Mouse (Mus musculus) adipocyte (in vitro differentiated cells): ENCODE measurements around the gene Fam171a1.
"Not testable (repeated sequence)": the region's sequence is repeated elsewhere in the genome, so short reads cannot be mapped to it uniquely, and the experiment has no call there.

Experiments used
- DNase-seq: peaks from one replicate; pipeline ENCODE4 v3.0.0-alpha.2; 2016; ENCODE audit warnings: low spot score

The Fam171a1 gene

DNA sequence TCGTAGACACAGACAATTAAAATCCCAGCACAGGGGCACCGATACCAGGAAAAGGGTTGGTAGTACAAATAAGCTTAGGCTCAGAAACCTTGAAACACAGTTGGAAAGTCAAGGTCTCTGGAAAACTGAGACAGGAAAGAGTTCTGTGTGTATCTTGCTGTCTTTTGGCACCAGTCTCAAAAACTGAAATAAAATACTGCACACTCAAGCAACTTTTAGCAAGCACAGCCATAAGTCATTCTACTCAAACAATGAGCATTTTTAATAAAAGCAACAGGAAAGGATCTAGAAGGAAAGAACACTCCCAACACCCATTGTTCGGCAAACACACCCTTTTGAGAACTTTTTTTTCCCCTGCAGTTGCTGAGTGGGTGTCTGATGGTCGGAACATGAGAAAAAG, at the start of gene Fam171a1:
Fam171a1 (plus strand) TSS at position 359 of the 400 bp plus-strand sequence.
- peak; percentile 16 for DNase-seq

DNA sequence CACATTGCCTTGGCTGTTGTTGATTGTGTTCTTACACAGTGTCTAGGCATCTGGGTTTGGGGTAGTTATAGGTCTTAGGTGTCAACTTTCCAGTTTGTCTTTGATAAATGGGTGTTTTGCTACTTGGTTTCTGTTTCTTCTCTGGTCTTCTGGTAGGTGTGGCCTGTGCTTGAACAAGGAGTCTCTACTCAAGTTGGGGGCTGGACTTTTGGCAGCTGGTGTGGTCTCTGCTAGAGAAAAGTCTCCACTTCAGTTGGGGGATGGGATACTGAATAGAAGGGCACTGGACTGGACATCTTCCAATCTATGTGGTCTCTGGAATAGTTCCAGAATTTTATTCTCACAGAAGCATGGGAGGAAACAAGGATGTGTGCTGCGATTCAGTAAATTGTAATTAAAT, 44.9 kb upstream of the Fam171a1 start:
- no peak for DNase-seq

DNA sequence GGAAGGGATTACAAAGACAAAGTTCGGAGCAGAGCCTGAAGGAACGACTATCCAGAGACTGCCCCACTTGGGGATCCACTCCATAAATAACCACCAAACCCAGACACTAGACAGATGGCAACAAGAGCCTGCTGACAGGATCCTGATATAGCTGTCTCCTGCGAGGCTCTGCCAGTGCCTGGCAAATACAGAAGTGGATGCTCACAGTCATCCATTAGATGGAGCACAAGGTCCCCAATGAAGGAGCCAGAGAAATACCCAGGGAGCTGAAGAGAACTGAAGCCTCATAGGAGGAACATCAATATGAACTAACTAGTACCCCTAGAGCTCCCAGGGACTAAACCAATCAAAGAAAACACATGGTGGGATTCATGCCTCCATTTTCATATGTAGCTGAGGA, 25.7 kb upstream of the Fam171a1 start:
- not testable (repeated sequence) for DNase-seq

GRCm38 (mm10) chr2:3089274-3089673, 24.8 kb upstream of the Fam171a1 start:
- peak; percentile 31 for DNase-seq

DNA sequence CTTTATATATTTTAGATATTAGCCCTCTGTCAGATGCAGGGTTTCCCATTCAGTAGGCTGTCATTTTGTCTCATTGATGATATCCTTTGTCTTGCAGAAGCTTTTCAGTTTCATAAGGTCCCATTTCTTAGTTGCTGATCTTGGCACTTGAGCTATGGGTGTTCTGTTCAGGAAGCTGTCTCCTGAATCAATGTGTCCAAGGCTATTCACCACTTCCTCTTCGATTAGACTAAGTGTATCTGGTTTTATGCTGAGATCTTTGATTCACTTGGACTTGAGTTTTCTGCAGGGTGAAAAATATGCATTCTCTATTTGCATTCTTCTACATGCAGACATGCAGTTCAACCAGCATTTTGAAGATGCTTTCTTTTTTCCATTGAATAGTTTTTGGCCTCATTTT, 17.9 kb upstream of the Fam171a1 start:
- DNase-seq = no peak

GRCm38 (mm10) chr2:3099971-3100370, 14.1 kb upstream of the Fam171a1 start:
- DNase-seq = no peak

DNA sequence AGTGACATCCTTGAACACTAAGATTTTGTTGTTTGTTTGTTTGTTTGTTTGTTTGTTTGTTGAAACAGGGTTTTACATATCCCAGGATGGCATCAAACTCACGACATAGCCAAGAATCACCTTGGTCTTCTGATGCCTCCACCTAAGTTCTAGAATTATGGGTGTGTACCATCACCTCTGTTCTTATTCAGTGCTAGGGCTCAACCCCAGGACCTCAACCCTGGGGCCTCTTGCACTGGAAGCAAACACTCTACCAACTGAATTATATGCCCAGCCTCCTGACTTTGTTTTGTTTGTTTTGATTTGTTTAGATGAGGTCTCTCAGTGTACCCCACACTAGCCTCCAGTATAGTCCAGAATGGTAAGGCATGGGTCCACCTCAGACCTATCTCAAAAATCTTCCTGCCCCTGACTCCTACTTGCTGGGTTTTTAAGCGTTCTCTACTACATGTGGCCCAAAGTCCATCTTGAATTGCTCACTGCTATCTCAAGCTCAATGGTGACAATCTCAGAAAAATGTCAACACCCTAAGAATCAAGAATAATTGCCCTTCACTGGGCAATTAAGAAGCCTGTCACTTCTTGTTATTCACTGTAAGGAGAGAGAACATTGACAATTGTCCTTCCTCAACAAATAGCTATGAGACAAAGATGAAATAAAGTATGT, 12.6 kb upstream of the Fam171a1 start:
- DNase-seq = no peak

GRCm38 (mm10) chr2:3102360-3102759, 11.7 kb upstream of the Fam171a1 start:
- no peak for DNase-seq

- DNase-seq = no peak
These were observed 6.6 kb upstream of the Fam171a1 start for GRCm38 (mm10) chr2:3107471-3107870.

DNA sequence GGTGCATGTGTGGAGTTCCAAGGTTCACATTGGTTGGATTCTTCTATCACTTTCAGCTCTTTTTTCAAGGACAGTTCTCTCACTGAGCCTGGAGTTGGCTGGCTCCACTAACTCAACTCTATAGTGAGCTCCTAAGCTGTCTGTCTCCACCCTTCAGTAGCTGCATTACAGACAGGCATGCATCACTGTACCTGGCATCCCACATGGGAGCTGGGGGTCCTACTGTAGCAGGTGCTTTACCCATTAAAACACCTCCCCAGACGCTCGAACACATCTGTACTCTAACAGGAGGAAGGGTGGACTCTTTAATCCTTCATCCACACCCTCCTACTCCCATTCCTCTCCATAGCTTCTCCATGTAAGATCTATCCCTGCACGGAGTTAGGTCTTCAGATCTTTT, 5.6 kb upstream of the Fam171a1 start:
- no peak for DNase-seq

GRCm38 (mm10) chr2:3108834-3109233, 5.2 kb upstream of the Fam171a1 start:
- no peak for DNase-seq

GRCm38 (mm10) chr2:3117855-3118202, 3.8 kb downstream of the Fam171a1 start:
- no peak for DNase-seq

GRCm38 (mm10) chr2:3118203-3118941, 4.3 kb downstream of the Fam171a1 start:
- peak; percentile 77 for DNase-seq

DNA sequence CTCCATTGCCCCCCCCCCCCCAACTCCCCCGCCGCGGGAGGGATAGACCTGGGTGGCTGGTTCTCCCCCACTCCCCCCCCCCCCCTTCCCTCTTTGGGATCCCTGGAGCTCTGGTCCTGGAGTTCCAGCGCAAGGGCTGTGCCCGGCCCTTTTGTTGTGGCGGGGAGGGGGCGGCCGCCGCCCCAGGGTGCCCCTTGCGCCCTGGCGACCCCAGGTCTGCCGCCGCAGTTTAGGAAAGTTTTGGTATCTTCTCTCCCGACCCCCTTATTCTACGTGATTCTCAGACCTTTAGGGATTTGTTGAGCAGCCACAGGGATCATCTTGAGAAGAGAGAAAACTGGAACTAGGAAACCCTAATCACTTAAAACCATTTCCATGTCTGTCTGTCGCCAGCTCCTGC, 4.9 kb downstream of the Fam171a1 start:
- DNase-seq = peak; percentile 15

DNA sequence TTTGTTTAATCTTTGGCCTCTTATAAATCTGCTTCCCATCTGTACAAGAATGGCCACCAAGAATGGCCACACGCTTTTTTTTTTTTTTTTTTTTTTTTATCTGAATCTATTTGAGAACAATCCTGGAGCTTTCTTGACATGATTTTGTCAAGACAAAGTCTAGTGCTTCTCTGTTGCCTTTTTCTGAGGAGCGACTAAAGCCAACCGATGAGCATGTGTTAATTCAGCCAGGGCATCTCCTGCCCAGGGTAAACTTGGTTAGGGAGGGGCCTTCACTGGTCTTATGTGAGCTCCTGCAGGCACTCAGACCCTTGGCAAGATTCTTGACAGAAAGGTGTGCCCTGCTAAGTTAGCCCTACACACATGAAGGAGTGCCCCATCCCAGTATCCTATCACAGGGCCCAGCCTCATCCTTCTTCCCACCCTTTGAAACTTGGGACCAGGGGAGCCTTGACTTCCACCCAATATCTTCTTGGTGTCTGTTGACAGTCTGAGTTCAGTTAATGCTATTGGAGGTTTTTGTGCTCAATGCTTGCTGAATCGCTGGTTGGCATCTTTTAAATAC, 5.4 kb downstream of the Fam171a1 start:
- no peak for DNase-seq

- DNase-seq = peak; percentile 26
These were observed 8.5 kb downstream of the Fam171a1 start for GRCm38 (mm10) chr2:3122571-3122970.

DNA sequence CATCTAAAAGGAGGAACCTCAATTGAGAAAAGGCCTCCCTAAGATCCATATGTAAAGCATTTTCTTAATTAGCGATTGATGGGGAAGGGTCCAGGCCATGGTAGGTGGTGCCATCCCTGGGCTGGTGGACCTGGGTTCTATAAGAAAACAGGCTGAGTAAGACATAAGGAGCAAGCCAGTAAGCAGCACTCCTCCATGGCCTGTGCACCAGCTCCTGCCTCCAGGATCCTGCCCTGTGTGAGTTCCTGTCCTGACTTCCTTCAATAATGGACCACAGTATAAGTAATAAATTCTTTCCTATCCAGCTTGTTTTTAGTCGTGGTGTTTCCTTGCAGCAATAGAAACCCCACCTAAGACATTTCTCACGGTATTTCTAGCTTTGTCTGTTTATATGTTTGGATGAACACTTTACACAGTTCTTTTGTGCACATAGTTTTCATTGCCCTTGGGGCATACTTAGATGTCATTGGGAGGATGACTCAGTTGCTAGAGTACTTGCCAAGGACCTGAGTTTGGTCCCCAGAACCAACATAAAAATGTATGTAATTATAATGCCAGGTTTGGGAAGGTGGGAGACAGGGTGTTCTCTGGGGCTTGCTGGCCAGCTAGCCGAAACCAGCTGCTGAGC, 13.3 kb downstream of the Fam171a1 start:
- DNase-seq = no peak

- DNase-seq = no peak
These were observed 14.4 kb downstream of the Fam171a1 start for GRCm38 (mm10) chr2:3128344-3128871.

GRCm38 (mm10) chr2:3128910-3129309, 14.9 kb downstream of the Fam171a1 start:
- no peak for DNase-seq

DNA sequence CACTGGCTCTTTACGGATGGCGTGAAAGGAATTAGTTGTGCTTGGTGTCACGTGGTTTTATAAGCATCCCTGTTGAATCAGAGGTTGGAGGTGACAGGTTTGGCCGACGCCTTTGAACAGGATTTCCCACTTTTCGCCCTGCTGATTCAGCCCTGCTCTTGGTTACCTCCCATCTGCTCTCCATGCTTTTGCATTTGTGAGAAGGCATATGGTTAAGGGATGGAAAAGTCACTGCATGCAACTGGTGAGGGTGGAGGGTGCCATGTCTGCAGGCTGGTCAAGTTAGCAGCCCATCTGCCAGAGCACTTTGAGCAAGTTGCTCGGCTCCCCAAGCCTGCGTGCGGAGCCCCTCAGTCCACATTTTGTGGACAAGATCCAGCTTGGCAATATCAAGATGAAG, 18.4 kb downstream of the Fam171a1 start:
- no peak for DNase-seq

DNA sequence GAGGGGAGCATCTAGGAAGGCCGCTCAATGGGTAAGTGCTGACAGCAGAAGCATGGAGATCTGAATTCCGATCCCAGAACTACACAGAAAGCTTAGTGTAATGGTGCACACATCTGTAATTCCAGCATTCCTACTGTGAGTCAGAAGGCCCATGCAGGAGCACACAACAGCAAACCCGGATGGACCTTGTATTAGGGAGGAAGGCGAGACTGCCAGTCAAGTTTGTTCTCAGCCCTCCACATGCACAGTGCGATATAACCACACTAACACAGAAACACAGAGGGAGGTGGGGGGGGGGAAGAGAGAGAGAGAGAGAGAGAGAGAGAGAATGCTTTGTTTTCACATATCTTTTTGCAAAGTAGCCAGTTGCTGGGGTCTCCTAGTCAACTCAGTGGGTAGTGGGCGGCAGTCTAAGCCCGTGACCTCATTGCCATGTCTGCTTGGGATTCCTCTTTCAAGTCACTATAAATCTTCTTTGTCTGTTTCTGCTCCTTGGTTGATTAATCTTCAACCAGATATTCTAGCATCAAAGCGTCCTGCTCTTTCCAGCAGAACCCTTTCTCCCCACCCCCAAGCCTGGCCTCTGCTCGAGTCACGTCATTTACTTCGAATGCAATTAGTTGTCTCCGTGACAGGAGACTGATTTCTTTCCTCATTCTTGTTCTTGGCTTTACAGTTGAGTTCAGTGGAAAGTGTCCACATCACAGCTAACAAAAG, 20.7 kb downstream of the Fam171a1 start:
- no peak for DNase-seq

- no peak for DNase-seq
These were observed 21.3 kb downstream of the Fam171a1 start for GRCm38 (mm10) chr2:3135297-3135684.
